Mouse (Mus musculus) CD4-positive, CD25-positive, alpha-beta regulatory T cell, adult 2 months (primary cell): ENCODE measurements around the gene Fkbp15.
A peak's percentile ranks its signal among the peaks of the same experiment; 100 is the strongest.

Source experiments
- DNase-seq: peaks from one replicate; pipeline ENCODE4 v3.0.0-alpha.2; 2012; ENCODE audit warnings: low read depth, low spot score

Fkbp15 gene

DNA sequence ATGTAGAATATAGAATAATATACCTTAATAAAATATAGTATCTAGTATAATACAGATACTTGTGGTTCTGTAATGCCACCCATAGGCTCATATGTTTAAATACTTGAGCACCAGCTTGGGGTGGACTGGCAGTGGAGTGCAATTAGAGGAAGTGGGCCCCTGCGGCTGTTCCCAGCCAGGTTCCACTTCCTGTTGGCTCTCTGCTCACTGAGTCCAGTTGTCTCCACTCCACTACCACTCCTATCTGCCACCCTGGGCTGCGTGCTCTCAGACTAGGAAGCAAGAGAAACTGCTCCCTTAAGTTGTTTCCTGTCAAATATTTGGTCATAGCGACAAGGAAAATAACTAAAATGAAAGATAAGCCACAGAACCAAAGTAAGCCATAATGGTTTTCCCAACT is 37.7 kb downstream of the Fkbp15 start:
- DNase-seq: no peak

GRCm38 (mm10) chr4:62318294-62318693 is 42.1 kb downstream of the Fkbp15 start:
- DNase-seq: no peak

DNA sequence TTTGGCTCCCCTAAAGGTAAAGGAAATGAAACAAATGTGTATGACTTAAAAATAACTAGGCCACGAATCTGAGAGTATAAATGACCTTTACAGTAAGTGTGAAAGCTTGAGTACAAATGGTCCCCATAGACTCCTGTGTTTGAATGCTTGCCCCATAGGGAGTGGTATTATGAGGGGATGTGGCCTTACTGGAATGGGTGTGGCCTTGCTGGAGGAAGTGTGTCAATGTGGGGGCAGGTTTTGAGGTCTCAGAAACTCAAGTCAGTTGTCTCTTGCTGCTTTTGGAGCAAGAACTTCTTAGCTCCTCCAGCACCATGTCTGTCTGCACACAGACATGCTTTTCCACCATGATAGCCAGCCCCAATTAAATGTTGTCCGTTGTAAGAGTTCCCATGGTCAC is 43.9 kb downstream of the Fkbp15 start:
- DNase-seq: no peak

- DNase-seq: no peak
Measured at GRCm38 (mm10) chr4:62314516-62314915, 45.8 kb downstream of the Fkbp15 start.

- no peak for DNase-seq
Measured at GRCm38 (mm10) chr4:62313641-62314211, 46.6 kb downstream of the Fkbp15 start.

DNA sequence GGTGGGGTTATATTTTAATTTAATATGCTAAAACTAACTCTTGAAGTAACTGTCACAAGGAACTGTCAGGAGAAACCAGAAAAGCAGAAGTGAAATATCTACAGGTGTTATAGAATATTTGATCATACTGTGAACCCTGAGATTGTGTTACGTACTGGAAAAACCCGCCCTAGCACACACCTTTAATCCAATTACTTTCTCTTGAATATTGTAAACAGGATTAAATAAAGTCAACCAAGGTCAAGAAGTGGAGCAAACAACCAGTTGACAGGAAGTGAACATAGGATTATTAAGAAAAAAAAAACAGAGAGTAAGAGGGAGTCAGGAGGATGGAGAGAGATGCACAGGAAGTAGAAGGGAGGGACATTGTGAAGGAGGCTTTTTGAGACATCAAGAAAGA is 47.5 kb downstream of the Fkbp15 start:
- DNase-seq: no peak

GRCm38 (mm10) chr4:62308406-62308805 is 51.9 kb downstream of the Fkbp15 start:
- DNase-seq: no peak

DNA sequence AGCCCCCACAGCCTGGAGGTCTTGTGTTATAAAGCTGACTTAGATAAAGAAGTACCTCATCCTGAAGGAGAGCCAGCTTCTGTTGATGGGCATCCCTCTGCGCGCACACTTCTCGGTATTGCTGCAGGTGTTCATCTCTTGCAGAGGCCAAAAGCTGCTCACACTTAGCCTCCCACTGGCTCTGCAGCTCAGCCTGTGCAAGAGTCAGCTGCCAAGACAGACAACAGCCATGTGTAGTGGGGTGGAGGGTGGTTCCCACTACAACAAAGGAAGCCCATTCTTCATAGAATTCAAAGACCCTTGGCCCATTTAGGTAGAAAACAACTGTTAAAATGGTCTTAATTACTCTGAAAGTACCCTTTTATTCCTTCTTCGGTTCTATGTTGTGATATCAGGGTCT is 53.5 kb downstream of the Fkbp15 start:
- no peak for DNase-seq

DNA sequence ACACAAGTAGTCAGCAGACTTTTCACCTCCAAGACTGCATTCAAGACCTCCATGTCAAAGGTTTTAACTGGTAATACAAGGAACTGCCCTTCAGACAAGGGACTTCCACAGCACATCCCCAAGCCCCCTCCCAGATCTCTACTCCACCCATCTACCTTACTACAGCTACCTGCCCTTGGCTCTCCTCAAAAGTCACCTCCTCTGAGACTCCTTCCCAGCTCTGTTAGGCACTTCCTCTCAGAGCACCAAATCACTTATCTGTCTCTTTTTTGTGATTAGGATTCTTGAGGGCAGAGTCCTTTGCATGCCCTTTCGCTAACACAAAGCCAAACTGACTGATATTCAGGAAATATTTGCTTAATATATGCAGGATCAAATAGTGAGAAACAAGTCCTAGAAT is 54.0 kb downstream of the Fkbp15 start:
- DNase-seq: no peak

- no peak for DNase-seq
Measured at GRCm38 (mm10) chr4:62303288-62303687, 57.1 kb downstream of the Fkbp15 start.

DNA sequence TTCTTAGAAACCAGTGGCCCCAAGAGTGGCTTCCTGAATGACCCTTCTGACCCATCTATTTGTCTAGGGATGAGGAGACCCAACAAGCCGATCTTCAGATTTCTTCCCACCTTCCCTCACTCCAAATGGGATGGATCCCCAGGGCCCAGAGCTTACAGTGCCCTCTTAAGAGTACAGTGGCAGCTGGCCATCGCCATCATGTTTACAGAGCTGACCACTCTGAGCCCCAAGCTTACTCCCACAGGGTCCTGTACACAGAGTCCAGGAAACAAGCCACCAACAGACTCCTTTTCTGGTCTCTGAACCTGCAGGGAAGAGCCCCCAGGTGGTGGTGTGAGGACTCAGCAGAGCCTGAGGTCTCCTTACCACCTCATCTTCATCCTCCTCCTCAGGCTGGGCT is 57.6 kb downstream of the Fkbp15 start:
- DNase-seq: no peak

GRCm38 (mm10) chr4:62300001-62300400 is 60.3 kb downstream of the Fkbp15 start:
- DNase-seq: no peak

DNA sequence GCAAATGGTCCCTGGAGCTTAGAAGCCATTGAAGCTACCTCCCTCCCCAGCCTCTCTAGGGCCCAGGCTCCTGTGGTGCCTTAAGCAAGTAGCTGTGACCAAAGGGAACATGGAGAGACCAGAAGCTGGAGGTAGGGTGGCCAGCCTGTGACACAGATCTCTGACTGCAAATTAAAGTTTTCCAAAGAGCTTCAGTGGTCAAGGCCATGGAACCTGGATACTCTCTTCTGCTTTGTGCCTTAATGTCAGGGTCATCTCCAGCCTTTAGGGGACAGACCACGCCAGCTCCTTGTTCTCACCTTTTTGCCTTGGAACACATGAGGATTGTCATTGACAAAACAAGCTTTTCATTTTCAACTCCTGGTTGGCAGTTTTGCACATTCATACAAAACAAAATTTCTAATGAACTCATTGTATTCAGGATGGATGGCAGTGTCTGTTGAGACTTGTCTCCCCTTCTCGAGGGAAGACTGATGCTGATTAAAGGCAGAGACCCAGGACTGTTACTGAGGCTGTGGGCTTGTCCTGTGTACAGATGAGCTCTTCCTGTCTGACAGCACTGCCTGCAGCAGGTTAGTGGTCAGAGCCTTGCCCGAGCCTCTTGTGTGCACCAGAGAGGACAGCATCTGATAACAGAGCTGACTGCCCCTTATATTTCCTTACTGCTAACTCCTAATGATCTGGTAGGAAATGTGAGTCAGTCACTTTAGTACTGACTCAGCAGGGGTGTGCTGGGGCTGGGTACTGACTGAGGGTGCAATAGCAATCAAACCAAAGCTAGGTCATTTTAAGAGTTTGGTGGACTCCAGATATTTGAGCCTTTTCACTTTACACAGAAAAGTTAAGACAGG is 62.8 kb downstream of the Fkbp15 start:
- DNase-seq: no peak

DNA sequence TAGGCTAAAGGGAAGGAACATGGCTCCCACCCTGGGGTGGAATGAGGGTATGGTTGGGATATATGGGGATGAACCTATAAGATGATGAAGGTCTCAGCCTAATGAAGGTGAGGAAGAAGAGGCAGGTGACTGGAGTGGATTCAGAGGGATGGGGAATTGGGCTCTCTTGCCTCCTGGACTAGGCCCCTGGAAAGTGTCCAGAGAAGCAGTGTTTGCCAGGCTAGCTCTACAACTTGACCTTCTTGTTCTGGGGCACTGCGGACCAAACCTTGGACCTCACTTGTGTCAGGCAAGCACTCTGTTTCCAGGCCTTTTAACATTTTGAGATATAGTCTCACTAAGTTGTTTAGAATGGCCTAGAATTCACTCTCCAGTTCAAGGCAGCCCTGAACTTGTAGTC is 65.6 kb downstream of the Fkbp15 start:
- DNase-seq: no peak

- DNase-seq: no peak
Measured at GRCm38 (mm10) chr4:62293219-62293861, 67.0 kb downstream of the Fkbp15 start.

GRCm38 (mm10) chr4:62292461-62293180 is 67.7 kb downstream of the Fkbp15 start:
- no peak for DNase-seq

DNA sequence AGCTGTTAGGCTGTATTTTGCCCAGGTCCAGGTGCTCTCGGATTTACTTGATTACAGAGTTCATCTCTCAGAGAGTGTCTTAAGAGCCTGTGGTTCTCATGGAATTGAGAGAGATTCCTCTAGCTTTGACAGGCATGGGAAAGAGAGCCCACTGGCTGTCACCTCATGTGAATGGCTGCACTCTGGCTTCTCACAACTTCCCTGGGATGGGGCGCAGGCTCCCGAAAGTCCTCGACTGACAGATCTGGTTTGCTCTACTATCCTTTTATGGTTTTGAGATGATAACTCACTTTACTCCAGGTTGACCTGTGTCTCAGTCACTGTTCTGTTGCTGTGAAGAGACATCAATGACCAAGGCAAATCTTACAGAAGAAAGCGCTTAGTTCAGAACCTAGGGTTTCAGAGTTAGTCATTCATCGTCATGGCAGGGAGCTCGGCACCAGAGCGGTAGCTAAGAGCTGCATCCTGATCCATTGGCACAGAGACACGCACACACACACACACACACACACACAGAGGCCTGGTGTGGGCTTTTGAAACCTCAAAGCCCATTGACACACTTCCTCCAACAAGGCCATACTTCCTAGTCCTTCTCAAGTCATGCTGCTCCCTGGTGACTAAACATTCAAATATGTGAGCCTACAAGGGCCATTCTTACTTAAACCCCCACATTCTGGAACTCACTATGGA is 69.4 kb downstream of the Fkbp15 start:
- DNase-seq: no peak

DNA sequence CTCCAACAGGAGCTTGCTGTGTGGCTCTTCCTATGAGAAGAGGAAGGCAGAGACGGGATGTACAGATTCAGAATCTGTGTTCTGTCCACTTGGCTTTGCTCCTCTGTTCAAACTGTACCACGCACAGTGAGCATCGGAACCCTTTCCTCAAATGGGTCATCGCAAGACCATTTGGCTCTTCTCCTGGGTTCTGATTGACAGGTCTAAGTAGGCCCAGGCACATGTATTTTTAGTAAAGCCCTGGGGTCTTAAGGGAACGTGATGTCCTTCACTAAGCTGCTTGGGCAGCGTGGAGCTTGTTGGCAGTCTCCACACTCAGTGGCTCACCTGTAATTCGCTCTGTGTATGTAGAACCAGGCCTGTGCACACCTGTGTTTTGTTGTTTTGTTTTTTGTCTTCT is 71.1 kb downstream of the Fkbp15 start:
- DNase-seq: no peak

DNA sequence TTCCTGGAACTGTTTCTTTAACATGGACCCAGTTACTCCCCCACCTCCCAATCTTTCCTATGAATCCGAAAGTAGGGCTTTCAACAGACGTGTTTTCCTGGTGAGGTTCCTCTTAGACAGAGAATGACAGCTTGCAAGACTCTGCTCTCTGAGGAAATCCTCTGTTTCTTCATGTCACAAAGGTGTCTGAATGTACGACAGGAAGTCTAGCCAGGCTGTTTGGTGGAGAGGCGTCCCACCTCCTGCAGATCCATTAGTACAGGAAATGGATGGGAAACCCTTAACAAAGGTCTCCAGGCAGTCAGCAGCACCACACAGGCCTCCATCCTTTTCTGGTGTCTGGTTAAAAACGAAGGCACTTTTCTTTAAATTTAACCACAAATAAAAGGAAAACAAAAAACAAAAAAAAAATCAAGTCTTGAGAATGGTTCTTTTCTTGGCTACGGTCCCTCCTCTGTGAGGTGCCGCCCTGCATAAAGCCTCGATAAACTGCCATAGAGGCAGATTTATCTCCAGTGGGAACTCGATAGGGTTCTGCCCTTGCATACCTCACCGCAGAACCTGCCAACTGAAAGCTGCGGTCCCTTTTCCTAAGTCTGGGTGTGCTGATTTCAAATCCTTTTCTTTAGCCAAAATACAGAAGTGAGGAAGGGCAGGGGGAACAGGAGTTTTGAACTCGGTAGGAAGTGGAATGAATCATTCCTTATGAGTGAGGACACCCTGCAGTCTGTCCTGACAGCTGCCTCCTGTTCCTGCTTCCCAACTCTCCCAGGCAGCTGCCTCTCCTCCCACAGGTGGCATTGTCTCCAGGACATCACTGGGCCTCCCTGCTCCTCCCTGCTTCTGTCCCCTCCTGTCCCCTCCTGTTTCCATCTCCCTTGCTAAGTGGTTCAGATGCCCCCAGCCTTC is 73.1 kb downstream of the Fkbp15 start:
- peak; percentile 43 for DNase-seq

DNA sequence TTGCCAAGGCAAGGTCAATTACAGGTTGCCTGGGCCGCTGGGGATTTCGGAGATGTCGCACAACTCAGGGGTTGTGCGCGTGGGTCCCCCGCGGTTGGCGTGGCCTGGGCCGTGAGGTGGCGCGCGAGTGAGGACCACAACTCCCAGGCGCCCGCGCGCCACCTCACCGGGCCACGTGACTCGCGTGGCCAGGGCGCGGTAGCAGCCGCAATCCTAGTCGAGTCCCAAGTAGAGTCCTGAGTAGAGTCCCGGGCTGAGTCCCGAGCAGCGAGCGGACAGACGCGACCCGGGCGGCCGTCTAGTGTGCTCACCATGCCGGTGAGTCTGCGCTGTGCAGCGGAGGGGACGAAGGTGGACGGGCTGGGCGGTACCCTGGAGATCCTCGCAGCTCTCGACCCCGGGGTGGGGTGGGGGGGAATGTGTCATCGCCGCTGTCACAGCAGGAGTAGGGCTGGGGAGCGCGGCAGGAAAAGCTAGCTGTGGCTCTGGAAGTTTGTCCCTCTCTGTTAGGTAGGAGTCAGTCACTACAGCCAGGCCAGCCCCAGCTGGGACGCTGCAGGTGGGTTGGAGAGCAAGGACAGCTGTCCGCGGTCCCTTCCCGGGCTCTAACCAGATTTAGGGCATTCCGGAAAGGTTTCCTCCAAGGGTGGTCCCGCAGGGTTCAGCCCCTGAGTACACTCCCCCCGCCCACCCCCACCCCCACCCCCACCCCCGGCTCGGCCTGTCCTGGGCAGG is 73.9 kb downstream of the Fkbp15 start:
- peak; percentile 82 for DNase-seq
